Mouse (Mus musculus) adrenal gland (tissue): ENCODE data around the gene Fbxw8.

Experiments used
- intact Hi-C: fragments of 180-260 bp; cut with DNase I; formaldehyde crosslinking; loops from one replicate; pipeline ENCODE4 v1.15.1; 2025

Fbxw8 gene

DNA sequence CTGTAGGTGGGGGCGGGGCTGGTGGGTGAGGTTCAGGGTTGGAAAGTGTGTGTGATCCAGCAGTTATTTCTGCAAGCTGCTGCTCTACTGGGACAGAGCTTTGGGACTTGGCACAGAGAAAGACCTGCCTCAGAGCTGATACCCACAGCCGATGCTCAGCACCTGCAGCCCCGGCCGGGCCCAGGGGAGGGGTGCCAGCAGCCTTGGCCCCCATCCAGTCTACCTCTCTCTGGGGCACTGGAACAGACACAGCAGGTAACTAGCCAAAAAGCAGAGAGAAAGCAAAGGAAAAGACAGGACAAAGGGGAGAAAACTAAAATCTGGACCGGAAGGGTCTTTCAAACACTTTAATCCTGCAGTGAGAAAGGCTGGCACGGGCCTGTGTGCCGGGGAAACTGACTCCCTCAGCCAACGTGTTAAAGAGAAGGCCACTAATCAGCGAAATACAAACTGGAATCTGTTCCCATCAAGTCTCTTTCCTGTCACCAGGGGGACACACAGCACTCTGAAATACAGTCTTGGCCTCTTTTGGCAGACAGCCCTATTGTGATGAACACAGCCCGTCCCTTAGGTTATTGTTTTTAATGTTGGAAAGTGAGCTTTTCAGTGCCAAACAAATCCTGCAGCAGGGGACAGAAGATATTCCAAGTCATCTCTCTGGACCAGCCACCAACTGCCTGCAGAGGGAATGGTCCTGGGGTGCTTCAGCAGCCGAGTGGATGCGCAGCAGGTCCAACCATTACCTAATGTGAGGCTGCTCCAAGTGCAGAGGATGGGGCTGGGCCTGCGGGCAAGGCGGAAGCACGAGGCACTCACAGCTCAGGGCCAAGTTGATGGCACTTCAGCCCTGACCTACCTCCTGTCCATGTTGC is 78.3 kb downstream of the Fbxw8 start:
- intact Hi-C loops, result no loop called here

DNA sequence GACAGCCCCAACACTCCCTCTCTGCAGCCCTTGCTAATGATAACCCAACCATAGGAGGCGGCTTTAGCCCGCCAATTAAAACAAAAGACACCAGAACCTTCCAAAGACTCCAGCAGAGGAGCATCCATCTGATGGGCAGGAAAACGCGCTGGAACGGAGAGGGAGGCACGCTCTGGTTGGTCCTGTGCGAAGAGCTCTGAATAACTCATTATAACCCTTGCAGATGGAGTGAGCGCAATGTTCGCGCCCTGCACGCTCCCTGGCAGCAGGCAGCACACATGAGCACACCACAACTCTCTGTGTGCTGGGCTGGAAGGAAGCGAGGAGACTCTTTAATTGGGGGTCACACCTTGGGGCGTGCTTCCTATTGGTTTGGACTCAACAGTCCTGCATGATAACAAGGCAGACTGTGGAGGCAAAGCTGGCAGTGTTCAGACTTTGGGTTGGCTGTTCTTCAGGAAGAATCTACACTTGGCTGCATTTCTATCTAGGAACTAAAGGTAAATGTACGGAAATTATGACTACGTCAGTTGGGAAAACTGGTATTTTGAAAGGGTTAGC is 82.0 kb downstream of the Fbxw8 start:
- intact Hi-C loops, result no loop called here

DNA sequence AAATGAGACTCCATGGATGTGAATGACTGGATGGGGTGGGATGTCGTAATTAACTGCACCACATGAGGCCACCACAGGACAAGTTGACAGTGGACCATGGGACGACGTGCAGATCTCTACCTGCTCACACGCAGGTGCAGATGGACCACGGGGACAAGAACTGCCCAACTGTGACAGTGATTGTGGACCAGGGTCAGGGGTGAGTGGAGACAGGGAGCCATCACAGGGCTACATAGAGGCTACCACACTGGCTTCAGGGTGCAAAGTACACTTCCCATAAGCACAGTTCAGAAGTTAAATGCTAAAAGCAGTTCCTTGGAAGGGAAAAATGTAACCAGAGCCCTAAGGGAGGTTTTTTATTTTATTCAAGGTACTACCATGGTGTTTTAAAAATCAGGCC is 83.5 kb downstream of the Fbxw8 start:
- intact Hi-C loops, result no loop called here

DNA sequence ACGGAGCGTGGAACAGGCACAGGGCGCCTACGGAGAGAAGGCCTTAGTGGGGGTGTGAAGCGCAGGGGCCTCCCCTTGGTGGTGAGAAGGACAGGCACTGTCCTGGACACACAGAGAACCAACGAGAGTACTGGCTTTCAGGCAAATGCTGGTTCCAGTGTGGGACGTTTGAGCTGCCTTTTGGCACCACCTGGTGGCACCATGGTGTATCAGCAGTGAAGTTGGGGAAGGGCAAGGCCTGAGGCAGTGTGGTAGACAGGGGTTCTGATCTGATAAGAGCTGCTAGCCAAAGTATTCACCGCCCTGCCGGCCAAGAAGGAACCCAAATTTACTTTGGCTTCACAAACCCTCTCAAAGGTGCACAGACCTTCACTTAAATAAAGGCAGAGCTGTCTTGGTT is 85.9 kb downstream of the Fbxw8 start:
- intact Hi-C loops, result loop anchor here (1.0 kb wide), 1 partner anchor 65 kb away; no protein-coding TSS in a partner anchor

DNA sequence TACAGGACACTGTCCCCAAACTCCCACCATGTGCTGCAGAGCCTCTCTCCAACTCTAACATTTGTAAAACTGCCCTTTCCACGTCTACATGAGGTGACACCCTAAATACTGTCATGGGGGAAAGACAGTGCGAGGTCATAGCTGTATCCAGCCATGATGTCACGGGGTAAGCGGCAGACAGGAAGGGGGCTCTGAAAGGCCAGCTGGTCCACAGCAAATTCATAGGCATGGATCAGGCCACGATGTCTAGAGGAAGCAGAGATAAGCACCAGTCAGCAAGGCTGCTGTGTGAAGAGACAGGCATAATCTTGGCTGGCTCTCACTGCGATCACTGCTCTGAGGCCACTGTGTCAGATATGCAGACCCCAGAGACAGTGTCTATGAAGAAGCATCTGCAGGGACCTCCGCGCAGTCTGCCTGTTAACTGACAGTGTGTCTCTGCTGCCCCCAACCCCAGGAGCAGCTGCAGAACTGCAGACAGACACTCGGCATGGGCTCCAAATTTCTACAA is 87.2 kb downstream of the Fbxw8 start:
- intact Hi-C loops, result no loop called here

DNA sequence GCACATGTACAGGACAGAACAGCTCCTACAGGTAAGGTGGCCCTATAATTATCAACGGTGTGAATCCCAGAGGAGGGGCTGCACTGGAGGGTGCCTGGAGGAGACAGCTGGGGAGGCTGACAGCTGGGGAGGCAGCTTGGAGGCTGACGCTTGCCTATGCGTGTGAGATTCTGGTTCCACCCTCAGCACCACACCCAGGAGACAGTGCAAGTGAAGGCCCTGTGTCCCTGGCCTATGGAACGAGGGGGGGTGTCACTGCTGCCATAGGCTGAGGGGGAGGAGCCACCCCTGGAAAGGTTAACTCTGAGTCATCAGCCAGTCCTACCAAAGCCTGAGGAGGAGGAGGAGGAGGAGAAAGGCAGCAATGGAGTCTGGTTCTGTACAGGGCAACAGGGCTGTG is 87.7 kb downstream of the Fbxw8 start:
- intact Hi-C loops, result no loop called here

DNA sequence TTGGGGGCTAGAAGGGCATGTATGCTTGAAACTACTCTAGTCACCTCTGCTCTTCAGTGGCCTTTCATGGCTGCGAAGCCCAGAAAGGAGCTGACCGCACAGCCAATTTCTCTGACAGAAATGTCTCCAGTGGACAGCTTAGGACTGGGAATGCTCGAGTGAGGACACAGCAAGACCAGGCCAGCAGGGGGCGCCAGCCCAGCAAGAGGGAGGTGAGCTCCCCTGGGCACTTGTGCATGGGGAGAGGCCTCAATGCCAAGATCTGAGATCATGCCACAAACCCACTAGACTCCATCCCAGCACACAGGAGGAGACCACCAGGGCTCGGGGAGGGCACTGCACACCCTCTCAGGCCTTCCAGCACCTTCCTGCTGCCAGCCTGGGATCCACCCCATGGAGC is 88.4 kb downstream of the Fbxw8 start:
- intact Hi-C loops, result no loop called here

DNA sequence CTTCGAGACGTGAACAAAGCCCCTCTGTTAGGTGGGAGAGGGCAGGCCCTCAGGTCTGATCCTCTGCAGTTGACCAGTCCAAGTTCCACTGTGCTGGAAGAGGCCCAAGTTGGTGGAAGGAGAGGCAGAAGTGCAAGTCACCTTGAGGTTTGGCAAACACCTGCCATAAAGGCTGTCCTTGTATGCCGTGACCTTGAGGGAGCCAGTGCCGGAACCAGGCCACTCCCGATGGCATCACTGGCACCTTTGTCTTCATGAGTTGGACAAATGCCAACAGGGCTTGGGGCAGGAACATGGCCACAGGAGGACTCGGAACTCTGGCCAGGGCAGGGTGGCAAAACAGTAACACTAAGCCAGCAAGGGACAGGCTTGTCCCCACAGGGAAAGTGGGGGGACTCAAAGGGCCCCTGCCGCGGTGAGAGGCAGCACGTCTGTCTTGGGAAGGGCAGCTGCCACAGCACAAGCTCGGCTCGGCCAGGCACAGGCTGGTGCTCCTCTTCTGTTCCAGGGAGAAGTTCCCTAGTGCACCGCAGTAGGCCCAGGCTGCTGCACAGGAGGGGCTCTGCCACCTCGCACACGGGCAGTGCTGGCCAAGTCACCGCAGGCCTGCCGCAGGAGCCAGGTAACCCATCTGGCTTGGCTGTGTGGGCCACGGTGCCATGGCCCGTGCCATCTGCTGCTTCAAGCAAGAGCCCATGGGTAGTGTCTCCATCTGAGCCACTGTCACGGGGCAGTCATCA is 89.6 kb downstream of the Fbxw8 start:
- intact Hi-C loops, result no loop called here

DNA sequence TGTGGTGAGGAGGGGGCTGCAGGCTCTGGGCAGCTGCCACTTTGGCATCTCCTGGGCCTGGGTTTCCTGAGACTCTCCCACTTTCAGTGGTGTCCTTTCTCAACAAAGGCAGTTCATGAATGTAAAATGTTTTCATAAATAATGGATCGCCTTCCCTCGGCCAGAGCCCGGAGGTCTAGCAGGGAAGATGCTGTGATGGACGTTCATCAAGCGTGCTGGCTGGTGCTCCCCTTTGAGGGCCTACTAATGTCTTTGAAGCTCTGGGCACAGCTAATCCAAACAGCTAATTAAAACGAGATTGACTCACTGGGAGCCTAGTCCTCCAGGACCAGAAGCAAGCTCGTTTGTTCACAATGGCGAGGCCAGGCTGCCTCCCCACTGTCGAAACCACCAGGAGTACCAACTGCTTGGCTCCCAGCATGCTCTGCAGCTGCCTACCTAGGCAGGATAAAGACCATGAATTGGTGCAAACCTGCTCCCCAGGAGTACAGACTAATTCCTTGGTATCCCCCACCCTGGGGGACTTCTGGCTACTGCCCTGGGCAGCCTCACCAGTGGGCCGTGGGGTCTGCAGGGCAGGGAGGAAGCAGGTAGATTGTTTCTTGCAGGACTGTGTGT is 90.9 kb downstream of the Fbxw8 start:
- intact Hi-C loops, result no loop called here

DNA sequence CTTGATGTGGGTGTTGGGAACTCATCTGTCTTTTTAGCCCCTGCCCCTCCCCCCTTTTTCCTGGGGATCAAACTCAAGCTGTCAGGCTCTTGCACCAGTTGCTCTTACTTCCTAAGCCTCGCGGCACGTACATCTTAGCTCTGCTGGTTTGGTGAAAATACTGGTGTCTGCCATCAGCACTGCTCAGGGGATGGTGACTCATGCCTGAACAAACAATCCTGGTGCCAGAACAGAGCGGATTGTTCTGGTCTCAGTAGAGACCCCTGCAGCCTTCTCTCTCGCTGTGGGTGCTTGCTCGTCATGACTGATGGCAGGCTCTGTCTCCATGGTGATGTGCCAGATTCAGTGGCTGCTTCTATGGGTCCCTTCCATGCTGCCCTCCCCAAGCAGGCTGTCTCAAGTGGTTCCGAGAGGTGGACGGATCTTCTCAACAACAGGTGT is 92.1 kb downstream of the Fbxw8 start:
- intact Hi-C loops, result no loop called here

DNA sequence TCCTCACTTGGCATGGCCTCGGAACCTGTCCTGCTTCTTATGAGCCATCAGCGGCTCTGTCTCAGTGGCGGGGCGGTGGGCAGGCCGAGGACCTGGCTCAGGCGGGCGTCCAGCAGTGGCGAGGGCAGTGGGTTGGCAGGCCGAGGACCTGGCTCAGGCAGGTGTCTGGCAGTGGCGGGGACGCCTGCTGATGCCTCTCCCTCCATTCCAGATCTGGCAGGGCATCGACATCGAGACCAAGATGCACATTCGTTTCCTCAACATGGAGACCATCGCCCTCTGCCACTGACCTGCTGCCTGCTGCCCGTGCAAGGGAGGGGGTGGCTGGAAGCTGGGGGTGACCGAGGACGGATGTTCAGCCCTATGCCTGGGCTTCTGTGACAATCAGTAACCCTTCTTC is 93.9 kb downstream of the Fbxw8 start:
- intact Hi-C loops, result no loop called here

DNA sequence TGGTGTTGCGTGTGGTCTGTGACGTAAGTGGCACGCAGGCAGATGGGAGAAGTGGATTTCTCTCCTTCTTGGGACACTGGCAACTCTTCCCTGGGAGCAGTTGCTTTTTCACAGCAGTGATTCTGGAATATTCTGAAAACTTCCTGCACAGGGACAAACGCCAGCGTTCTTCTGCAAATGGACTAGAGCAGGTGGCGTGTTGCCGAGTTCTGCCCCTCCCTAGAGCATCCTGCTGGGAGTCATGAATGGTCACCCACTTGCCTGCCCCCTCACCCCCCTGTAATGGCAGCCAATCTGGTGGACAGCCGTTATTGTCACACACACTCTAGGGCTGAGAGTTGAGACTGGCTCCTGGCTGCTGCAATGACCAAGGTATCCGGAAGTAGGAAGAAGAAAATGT is 95.6 kb downstream of the Fbxw8 start:
- intact Hi-C loops, result no loop called here

DNA sequence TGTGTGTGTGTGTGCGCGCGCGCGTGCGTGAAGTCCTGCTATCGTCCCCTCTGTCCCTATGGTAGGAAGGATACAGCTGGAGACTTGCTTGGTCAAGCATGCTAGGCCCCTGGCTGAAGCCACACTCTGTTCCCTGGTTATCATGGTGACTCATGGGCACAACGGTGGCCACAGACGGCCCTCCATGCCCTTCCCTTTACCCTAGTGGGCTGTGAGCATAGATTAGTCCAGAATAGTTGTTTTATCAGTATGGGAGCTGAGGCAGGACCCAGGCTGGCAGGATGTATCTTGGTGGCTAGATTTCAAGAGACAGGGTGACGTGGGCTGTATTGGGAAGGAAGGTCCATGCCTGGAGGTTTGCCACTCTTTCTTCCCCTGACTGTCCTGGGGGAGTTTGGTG is 96.4 kb downstream of the Fbxw8 start:
- intact Hi-C loops, result no loop called here

DNA sequence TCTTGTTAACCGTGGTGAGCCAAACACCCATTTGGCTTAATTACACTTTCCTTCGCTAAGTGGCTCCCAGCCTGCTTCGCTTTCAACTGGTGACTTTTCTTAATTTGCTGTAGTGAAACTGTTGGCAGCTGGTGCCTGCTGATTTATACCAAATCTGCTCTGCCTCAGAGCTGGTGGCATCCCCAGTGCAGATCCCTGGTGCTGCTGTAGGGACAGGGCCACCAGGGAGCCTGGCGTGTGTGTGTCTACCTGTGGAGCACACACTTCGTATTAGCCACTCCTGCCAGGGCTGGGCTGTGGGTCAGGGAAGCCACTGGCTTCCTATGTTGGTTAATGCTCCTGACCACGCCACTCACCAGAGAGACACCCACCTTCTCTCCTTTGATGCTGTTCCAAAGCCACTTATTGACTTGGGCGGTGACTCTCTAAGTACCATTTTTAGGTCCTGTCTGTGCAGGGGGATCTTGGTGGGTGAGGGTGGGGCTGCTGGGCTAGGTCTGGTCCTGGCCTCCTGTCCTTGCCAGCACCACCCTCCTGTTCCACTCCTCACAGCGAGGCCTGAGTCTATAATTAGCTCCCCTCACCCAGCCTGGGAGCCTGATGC is 97.7 kb downstream of the Fbxw8 start:
- intact Hi-C loops, result no loop called here

DNA sequence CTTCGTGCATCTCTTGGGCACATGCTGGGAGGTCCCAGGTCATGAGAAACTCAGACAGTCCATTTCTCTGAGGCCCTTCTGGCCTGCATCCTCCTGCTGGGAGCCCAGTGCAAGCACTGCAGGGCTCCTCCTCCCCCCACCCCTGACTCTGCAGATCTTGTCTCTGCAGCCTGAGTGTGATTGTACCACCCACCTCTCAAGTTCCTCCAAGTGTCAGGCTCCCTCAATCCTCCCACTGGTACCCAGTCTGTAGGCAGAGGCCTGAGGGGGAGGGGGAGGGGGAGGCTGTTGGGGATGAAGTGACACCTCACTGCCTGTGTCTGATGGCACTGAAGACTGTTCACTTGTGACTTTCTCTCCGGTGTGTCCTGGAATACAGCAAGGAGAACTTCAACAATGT is 102.1 kb downstream of the Fbxw8 start:
- intact Hi-C loops, result no loop called here

DNA sequence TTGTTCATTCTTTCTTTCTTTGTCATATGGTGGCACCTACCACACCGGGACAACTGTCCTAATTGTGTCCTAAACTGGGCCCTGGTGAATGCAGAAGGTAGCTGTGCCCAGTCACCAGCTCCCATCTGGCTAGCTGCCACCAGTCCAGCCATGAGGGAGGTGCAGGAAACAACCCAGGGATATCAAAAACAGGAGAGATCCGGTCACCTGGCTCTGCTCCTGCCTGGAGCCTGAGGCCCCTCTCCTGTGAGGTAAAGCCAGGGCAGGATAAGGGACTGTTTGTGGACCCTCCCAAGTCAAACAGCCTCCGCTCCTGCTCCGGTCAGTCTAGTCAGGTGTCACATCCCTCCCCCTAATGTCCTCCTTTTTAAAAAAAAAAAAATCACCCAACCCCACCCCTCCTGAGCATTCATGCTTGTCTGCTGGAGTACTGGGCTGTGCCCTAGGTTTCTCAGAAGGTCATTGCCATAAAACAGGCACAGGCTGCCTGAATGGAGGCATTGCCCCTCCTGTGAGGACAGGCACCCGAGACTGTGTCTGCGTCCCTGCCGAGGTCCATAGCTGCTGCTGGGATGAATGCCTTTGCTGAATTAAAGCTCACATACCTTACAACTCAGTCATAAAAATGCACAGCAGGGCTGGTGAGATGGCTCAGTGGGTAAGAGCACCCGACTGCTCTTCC is 103.1 kb downstream of the Fbxw8 start:
- intact Hi-C loops, result no loop called here

DNA sequence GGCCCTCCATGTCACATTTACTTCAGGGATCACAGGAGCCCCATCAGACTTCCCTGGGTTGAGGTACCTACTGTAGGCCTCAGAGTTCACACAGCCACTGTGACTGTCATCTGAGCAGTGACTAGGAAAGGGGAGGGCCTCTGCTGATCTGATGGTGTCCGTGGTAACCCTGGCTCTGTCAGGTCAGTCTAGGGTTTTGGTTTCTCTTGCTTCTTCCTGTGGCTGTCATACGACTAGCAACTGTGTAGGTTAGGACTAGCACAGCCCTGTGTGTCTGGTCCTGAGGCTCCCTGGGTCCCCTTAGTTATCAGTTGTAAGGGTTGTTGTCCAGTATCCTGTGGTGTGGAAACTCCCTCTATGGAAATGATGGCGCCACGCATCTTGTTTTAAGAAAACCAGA is 104.5 kb downstream of the Fbxw8 start:
- intact Hi-C loops, result no loop called here

DNA sequence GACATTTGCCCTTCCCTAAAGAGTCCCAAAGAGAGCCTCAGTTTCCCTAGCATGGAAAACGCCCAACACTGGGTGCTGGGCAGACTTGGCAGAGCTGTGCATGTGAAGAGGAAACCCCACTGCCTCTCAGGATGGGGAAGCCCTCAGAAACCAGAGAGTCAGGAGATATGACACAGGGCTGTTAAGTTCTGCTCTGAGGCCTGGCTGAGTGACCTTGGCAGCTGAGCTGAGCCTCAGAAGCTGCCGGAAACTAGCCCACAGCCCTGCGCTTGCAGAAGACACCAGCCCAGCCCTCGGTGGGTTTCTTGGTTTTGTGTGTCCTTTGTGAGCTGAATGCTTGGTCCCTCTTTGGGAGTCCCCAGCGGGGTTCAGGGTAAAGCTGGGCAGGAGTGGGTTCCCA is 106.3 kb downstream of the Fbxw8 start:
- intact Hi-C loops, result no loop called here

DNA sequence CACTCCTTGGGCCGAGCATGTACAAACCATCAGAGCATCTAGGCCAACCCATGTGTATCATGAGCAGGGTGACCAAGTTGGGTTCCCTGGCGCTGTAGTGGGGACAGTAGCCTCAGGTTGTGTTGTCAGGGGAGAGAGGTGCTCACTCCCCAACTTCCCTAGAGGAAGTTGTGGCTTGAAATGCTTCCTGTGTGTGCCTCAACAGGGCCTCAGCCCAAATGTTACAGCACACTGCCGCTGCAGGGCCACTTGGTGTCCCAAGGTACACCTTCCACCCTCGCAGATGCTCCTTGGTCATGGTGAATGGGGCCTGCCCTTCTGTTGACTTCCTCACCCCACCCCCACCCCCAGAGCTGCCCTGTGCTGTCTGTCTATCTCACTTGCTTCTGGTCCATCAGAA is 106.9 kb downstream of the Fbxw8 start:
- intact Hi-C loops, result no loop called here

DNA sequence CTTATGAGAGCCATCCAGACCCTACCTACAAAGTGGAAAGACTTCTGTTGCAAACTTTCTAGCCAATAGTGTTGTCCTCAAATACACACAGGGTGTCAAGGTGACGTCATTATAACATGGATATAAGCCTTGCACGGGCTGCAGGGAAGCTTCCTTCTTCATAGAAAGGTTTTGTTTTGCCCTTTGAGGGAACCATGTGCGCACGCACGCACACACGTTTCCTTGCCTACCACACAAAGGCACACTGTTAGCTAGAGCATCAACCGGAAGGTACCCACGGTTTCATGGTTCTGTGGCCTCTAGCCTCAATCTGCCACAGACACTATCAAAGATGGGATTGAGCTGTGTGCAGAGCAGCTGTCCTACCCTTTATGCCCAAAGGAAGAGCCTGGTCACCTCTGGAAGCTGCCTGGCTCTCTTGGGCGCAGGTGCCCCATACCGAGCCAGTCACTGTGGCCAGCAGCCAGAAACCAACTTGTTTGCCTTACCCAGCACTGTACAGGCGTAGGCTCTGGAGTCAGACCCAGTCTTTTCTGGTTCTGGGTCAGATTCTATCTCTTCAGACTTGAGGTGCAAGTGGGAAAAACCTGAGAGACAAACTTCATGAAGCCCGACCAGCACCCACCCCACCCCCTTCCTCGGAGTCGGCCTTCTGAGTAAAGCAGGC is 108.0 kb downstream of the Fbxw8 start:
- intact Hi-C loops, result no loop called here
